Mouse (Mus musculus): ENCODE results near the gene Lipo2. TPM values are rescaled to one million over a fixed set of nuclear protein-coding genes. Genes with fewer than 3 reads are reported as not detected.
"Not testable (repeated sequence)": the region's sequence is repeated elsewhere in the genome, so short reads cannot be mapped to it uniquely, and the experiment has no call there.

The Lipo2 gene
- not detected for total RNA-seq (2018; cell fraction: chromatin; rRNA removed)
- not detected for total RNA-seq (2018; cell fraction: cytosol; rRNA removed)
- total RNA-seq (2018; cell fraction: nucleus; rRNA removed) = not detected
- polyA plus RNA-seq (2018) = not detected in 3 replicates

- not testable (repeated sequence) for H3K4me3 ChIP-seq (ENCODE audit: inconsistent target); H3K79me2 ChIP-seq (ENCODE audit: inconsistent target); H3K36me3 ChIP-seq (ENCODE audit: inconsistent target); H3K27ac ChIP-seq
- 100% methylated on average over 1 of the region's 1 CpGs for WGBS (ENCODE audit: missing documents)
These were observed at the start of gene Lipo2 for GRCm38 (mm10) chr19:33751259-33751658. Lipo2 (minus strand) TSS chr19:33751359.

DNA sequence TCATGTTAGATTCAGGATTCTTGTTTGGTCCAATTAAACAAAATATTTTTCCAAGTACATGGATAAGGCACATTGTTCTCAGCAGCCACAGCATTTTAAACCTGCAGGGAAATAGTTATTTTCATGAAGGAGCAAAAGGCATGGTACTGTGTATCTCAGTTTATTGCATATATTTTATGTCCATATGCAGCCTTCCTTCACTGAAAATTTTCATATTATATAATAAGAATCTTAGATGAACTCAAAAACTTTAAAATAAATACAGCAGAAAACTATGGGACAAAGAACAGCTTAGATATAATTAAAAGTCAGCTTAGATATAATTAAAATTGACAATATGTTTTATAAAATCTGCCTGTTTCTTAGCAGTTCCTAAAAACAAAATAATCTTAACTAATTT lies 36.2 kb upstream of the Lipo2 start, which contains the start of gene Lipo1:
Gene Lipo1 (minus strand): TSS at position 101 of the 400 bp plus-strand sequence.
- not testable (repeated sequence) for H3K27ac ChIP-seq; H3K4me3 ChIP-seq (ENCODE audit: inconsistent target); H3K36me3 ChIP-seq (ENCODE audit: inconsistent target); H3K79me2 ChIP-seq (ENCODE audit: inconsistent target)

DNA sequence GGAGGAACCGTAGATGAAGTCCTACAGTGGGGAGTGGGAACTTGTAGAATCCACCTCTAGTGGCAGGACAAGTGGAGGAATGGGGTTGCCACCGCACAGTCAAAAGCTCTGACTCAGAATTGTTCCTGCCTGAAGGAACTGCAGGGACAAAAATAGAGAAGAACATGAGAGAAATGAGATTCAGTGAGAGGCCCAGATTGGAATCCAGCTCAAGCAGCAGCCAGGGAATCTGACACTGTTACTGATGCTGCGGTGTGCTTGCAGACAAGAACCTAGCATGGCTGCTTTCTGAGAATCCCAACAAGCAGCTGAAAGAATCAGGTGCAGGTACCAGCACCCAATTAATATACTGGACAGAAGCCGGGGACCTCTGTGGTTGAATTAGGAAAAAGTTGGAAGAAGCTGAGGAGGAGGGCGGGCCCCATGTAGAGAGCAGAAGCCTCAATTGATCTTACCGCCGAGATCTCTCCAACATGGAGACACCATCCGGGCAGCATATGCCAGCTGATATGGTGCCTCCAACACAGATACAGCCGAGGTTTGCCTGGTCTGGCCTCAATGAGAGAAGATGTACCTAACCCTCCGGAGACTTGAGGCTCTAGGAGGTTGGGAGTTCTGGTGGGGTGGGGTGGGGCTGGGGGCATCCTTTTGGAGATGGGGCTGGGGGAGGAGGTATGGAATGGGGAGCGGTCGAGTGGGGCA lies 35.6 kb upstream of the Lipo2 start:
- no peaks in the 10 kb centered on the region for H3K36me3 ChIP-seq (ENCODE audit: inconsistent target)
- no peaks in the 10 kb centered on the region for H3K79me2 ChIP-seq (ENCODE audit: inconsistent target)
- no peak overlapping the region for H3K27ac ChIP-seq
- 88% methylated on average over 12 of the region's 12 CpGs for WGBS (ENCODE audit: missing documents)
- no peak overlapping the region for H3K4me3 ChIP-seq (ENCODE audit: inconsistent target)

- H3K4me3 ChIP-seq (ENCODE audit: inconsistent target); H3K27ac ChIP-seq; H3K79me2 ChIP-seq (ENCODE audit: inconsistent target); H3K36me3 ChIP-seq (ENCODE audit: inconsistent target): not testable (repeated sequence)
- WGBS (ENCODE audit: missing documents) = 40% methylated on average over 11 of the region's 41 CpGs
These were observed 10.3 kb upstream of the Lipo2 start, which contains the start of gene Lipo3 for GRCm38 (mm10) chr19:33761287-33762086. Lipo3 (minus strand) TSS chr19:33761951.

Other genes starting within 250 kb of the Lipo2 start
- gene Lipo4, start 233.6 kb downstream of the Lipo2 start, polyA plus RNA-seq (2018) = not detected in 3 replicates
- gene Gm8978, start 126.1 kb downstream of the Lipo2 start, polyA plus RNA-seq (2018) = not detected in 3 replicates
- gene Lipo3, start 10.6 kb upstream of the Lipo2 start, polyA plus RNA-seq (2018) = 16.0 to 19.2 TPM (median 17.0 TPM) in 3 replicates
- not detected in 3 replicates for gene Lipo1, start 36.1 kb upstream of the Lipo2 start, polyA plus RNA-seq (2018)
- gene Lipf, start 209.8 kb upstream of the Lipo2 start, polyA plus RNA-seq (2018) = not detected in 3 replicates

Data from macrophage (primary cell).